Mouse (Mus musculus) E14TG2a.4 (cell line): Measurements from ENCODE around the gene C2cd2.

Source experiments
- CTCF ChIP-seq: conservative IDR thresholded peaks from 2 replicates; pipeline ENCODE4 v1.5.1; 2014; ENCODE audit warnings: low read length
- NANOG ChIP-seq: IDR thresholded peaks from 2 replicates; pipeline ENCODE4 v1.6.1; 2014; ENCODE audit warnings: borderline replicate concordance, low read length, mixed read lengths

GRCm38 (mm10) chr16:97952371-97952770, 10.0 kb downstream of the C2cd2 start:
- TF ChIP-seq CTCF: no peak
- no peak for TF ChIP-seq NANOG
